Mouse (Mus musculus): ENCODE results near the gene Des. TPM values are rescaled to one million over a fixed set of nuclear protein-coding genes. Genes with fewer than 3 reads are reported as not detected.

Des gene
- polyA plus RNA-seq, 1 experiment from 2014 or later = 23.5 TPM

- Histone ChIP-seq H3K27me3 (peaks cover 67% of the 10 kb centered on the region), H3K4me3 (replicated peaks) (no peak overlapping the region), H3K27ac (no peak overlapping the region), H3K4me1 (replicated peaks) (peaks cover 59% of the 10 kb centered on the region), H3K9me3 (no peaks in the 10 kb centered on the region), H3K4me2 (no peak overlapping the region), H3K9ac (replicated peaks) (no peak overlapping the region), H3K36me3 (peaks cover 22% of the 10 kb centered on the region)
- ATAC-seq (ENCODE audit: insufficient number of reproducible peaks, insufficient read depth, low FRiP score, low TSS enrichment, low read depth) = no peak
- WGBS = 37% methylated on average over 4 of the region's 4 CpGs
Observed at GRCm38 (mm10) chr1:75386149-75386548, 26.0 kb downstream of the Des start.

DNA sequence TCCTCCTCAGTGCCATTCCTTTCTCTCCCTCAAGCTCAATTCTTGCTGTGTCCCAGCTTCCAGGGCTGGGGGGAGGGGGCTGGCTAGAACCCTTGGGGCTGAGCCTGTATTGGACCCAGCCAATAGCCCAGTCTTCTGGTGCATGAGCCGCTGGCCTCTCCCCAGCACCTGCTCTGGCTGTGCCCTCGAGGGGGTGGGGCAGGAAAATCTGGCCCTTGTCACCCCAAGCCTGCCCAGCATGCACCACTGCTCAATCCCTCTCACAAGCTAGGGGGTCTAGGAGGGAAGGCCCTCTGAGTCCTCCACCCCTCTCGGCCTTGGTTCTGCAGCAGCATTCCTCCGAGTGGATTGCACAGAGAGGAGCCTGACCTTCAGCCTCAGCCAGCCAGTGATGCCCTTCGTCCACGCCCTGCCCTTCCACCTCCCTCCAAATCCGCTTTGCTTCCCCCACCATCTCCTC is 27.4 kb downstream of the Des start:
- 25% methylated on average over 7 of the region's 7 CpGs for WGBS
- Histone ChIP-seq H3K4me2 (peak overlapping the region; percentile 62), H3K27me3 (peaks cover 67% of the 10 kb centered on the region), H3K9ac (replicated peaks) (peak overlapping the region; percentile 56), H3K4me3 (replicated peaks) (peak overlapping the region; percentile 35), H3K27ac (no peak overlapping the region), H3K36me3 (peaks cover 27% of the 10 kb centered on the region), H3K4me1 (replicated peaks) (peaks cover 53% of the 10 kb centered on the region), H3K9me3 (no peaks in the 10 kb centered on the region)
- ATAC-seq (ENCODE audit: insufficient number of reproducible peaks, insufficient read depth, low FRiP score, low TSS enrichment, low read depth) = 0 out of 2 replicates have a peak, but pooled peaks have one; percentile 9

DNA sequence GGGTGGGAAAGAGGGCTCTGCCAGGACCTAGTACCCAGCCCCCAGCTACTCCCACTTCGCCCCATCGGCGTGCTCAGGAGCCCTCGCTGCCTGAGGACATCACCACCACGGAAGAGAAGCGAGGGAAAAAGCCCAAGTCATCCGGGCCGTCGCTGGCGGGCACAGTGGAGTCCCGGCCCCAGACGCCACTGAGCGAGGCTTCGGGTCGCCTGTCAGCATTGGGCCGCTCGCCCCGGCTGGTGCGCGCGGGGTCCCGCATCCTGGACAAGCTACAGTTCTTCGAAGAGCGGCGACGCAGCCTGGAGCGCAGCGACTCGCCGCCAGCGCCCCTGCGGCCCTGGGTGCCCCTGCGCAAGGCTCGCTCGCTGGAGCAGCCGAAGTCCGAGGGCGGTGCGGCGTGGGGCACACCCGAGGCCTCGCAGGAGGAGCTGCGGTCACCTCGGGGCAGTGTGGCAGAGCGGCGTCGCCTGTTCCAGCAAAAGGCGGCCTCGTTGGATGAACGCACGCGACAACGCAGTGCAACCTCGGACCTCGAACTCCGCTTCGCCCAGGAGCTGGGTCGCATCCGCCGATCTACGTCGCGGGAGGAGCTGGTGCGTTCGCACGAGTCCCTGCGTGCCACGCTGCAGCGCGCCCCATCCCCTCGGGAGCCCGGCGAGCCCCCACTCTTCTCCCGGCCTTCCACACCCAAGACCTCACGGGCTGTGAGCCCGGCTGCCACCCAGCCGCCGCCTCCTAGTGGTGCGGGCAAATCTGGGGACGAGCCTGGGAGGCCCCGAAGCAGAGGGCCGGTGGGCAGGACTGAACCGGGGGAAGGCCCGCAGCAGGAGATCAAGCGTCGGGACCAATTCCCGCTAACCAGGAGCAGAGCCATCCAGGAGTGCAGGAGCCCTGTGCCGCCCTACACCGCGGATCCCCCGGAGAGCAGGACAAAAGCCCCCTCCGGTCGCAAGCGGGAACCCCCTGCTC is 28.1 kb downstream of the Des start:
- 6% methylated on average over 94 of the region's 94 CpGs for WGBS
- Histone ChIP-seq H3K27ac (no peak overlapping the region), H3K9me3 (no peaks in the 10 kb centered on the region), H3K4me3 (replicated peaks) (peak overlapping the region; percentile 35), H3K27me3 (peaks cover 67% of the 10 kb centered on the region), H3K36me3 (peaks cover 27% of the 10 kb centered on the region), H3K4me1 (replicated peaks) (peaks cover 51% of the 10 kb centered on the region), H3K4me2 (peak overlapping the region; percentile 62), H3K9ac (replicated peaks) (peak overlapping the region; percentile 56)
- no peak for ATAC-seq (ENCODE audit: insufficient number of reproducible peaks, insufficient read depth, low FRiP score, low TSS enrichment, low read depth)

DNA sequence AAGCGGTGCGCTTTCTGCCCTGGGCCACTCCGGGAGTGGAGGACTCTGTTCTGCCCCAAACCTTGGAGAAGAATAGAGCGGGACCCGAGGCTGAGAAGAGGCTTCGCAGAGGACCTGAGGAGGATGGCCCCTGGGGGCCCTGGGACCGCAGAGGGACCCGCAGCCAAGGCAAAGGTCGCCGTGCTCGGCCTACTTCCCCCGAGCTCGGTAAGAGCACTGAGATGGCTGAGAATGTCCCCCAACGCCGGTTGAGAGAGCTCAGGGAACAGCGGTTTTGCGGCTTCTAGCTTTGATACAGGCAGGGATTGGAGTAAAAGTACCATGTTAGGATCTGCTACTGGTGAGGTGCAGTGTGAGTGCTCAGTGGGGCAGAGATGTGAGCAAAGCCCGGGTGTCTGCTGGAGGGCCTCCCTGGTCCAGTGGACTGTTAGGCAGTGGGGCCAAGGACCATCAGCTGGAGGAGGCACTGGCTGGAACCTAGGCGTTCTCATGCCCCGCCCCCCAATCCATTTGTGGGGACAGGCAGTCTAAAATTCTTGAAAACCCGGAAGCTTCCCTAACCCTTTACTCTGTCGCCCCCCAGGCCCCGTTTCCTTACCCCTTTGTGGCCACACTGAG is 28.9 kb downstream of the Des start:
- peak overlapping the region; percentile 35 for H3K4me3 ChIP-seq (replicated peaks)
- peaks cover 67% of the 10 kb centered on the region for H3K27me3 ChIP-seq
- H3K9me3 ChIP-seq = no peaks in the 10 kb centered on the region
- WGBS = 29% methylated on average over 23 of the region's 23 CpGs
- H3K27ac ChIP-seq = no peak overlapping the region
- H3K9ac ChIP-seq (replicated peaks) = peak overlapping the region; percentile 56; the same call in 1 of the 2 replicates
- H3K4me1 ChIP-seq (replicated peaks) = peaks cover 52% of the 10 kb centered on the region
- peaks cover 30% of the 10 kb centered on the region for H3K36me3 ChIP-seq
- peak overlapping the region; percentile 62 for H3K4me2 ChIP-seq
- ATAC-seq (ENCODE audit: insufficient number of reproducible peaks, insufficient read depth, low FRiP score, low TSS enrichment, low read depth) = no peak

DNA sequence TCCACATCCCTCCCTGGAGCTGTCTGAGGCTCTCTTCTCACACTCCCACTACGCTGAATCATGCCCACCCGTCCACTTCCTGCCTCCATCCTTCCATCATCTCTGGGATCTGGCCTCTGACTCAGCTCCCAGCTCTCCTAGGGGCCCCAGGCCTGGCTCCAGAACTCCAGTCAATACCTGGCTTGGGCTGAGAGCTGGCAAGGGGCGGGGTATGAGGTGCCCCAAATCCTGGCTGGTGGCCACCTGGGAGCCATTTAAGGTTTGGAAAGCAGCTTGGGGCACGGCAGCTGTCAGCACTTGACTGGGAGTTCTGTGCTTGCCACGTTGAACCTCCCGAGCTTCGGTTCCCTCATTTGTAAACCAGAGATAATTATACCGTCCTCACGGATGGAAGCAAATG is 33.0 kb downstream of the Des start:
- H3K36me3 ChIP-seq = peaks cover 47% of the 10 kb centered on the region
- H3K4me1 ChIP-seq (replicated peaks) = peaks cover 21% of the 10 kb centered on the region
- WGBS = 64% methylated on average over 9 of the region's 9 CpGs
- H3K4me2 ChIP-seq = no peak overlapping the region
- no peak overlapping the region for H3K4me3 ChIP-seq (replicated peaks)
- peaks cover 28% of the 10 kb centered on the region for H3K27me3 ChIP-seq
- no peak overlapping the region for H3K9ac ChIP-seq (replicated peaks)
- H3K9me3 ChIP-seq = no peaks in the 10 kb centered on the region
- no peak for ATAC-seq (ENCODE audit: insufficient number of reproducible peaks, insufficient read depth, low FRiP score, low TSS enrichment, low read depth)
- H3K27ac ChIP-seq = no peak overlapping the region

DNA sequence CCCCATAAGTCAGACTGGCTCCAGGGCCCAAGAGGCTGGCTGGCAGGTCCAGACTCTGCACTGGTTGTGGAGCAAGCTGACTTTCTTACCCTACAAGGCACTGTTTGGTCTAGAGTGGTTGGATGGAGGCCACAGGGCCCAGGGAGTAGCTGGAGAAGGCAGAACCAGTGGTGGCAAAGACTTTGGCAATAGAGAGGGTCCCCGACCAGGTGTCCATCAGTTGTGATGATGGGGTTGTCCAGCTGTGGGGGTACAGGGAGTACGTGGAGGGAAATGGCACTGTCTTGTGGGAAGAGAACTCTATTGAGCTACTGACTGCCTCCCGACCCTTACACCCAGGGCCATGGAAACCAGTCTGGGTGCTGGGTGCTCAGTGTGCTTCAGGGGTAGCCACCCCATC is 33.7 kb downstream of the Des start:
- H3K4me1 ChIP-seq (replicated peaks) = peaks cover 21% of the 10 kb centered on the region
- no peak overlapping the region for H3K27ac ChIP-seq
- H3K9ac ChIP-seq (replicated peaks) = no peak overlapping the region
- no peak for ATAC-seq (ENCODE audit: insufficient number of reproducible peaks, insufficient read depth, low FRiP score, low TSS enrichment, low read depth)
- peaks cover 21% of the 10 kb centered on the region for H3K27me3 ChIP-seq
- H3K9me3 ChIP-seq = no peaks in the 10 kb centered on the region
- H3K36me3 ChIP-seq = peaks cover 47% of the 10 kb centered on the region
- H3K4me2 ChIP-seq = no peak overlapping the region
- WGBS = 91% methylated on average over 3 of the region's 3 CpGs
- H3K4me3 ChIP-seq (replicated peaks) = no peak overlapping the region

- ATAC-seq (ENCODE audit: insufficient number of reproducible peaks, insufficient read depth, low FRiP score, low TSS enrichment, low read depth) = peak; percentile 49; the same call in 1 of the 2 replicates
- no peak overlapping the region for H3K4me3 ChIP-seq (replicated peaks)
- no peaks in the 10 kb centered on the region for H3K9me3 ChIP-seq
- 8% methylated on average over 9 of the region's 9 CpGs for WGBS
- peaks cover 59% of the 10 kb centered on the region for H3K36me3 ChIP-seq
- H3K27ac ChIP-seq = peak overlapping the region; percentile 89
- peak overlapping the region; percentile 60 for H3K4me2 ChIP-seq
- H3K9ac ChIP-seq (replicated peaks) = 0 out of 2 replicates have a peak overlapping the region, but pooled peaks have one; percentile 9
- no peaks in the 10 kb centered on the region for H3K27me3 ChIP-seq
- peaks cover 29% of the 10 kb centered on the region for H3K4me1 ChIP-seq (replicated peaks)
Observed at GRCm38 (mm10) chr1:75398761-75399402, 38.8 kb downstream of the Des start.

DNA sequence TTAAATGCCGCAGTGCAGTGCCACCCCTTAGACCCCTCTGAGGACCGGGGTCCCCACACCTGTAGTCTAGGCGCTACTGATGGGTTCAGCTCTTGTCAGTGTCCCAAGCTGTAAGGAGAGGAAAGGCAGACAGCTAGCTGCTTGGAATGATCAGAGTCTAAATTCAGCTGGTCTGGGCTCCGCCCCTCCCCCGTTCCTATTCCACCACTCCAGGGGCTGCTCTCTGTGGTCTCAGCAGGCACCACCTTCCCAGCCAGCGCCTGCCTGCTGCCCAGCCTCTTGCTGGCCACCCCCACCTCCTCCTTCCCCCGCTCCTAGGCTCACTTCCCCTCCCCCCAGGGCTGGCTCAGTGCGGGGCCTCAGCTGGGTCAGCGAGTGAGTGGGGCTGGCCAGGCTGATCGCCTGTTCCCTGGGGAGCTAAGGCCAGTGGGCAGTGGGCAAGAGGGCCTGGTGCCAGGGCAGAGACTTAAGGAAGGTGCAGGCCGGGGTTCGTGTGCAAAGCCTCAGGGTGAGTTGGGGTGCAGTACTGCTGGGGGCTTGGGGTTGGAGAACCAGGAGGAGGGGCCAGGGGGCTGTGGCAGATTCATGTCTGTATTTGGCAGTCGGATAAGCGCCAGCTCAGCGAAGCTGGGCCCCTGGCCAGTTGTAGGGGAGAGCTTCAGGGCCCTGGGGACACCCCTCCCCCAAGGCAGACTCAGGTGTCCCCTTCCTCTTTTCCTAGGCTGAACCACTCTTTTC is 39.8 kb downstream of the Des start:
- H3K27me3 ChIP-seq = no peaks in the 10 kb centered on the region
- H3K4me3 ChIP-seq (replicated peaks) = peak overlapping the region; percentile 26
- peak overlapping the region; percentile 60 for H3K4me2 ChIP-seq
- H3K9me3 ChIP-seq = no peaks in the 10 kb centered on the region
- H3K36me3 ChIP-seq = peaks cover 59% of the 10 kb centered on the region
- peak overlapping the region; percentile 89 for H3K27ac ChIP-seq
- ATAC-seq (ENCODE audit: insufficient number of reproducible peaks, insufficient read depth, low FRiP score, low TSS enrichment, low read depth) = peak; percentile 76
- H3K9ac ChIP-seq (replicated peaks) = peak overlapping the region; percentile 48
- WGBS = 5% methylated on average over 15 of the region's 15 CpGs
- peaks cover 29% of the 10 kb centered on the region for H3K4me1 ChIP-seq (replicated peaks)

GRCm38 (mm10) chr1:75400493-75401115 is 40.5 kb downstream of the Des start:
- Histone ChIP-seq H3K36me3 (peaks cover 63% of the 10 kb centered on the region), H3K9me3 (no peaks in the 10 kb centered on the region), H3K27me3 (no peaks in the 10 kb centered on the region), H3K4me2 (peak overlapping the region; percentile 60), H3K27ac (peak overlapping the region; percentile 89), H3K4me1 (replicated peaks) (peaks cover 29% of the 10 kb centered on the region), H3K9ac (replicated peaks) (peak overlapping the region; percentile 48; the same call in 1 of the 2 replicates), H3K4me3 (replicated peaks) (peak overlapping the region; percentile 26)
- ATAC-seq (ENCODE audit: insufficient number of reproducible peaks, insufficient read depth, low FRiP score, low TSS enrichment, low read depth) = no peak
- 39% methylated on average over 6 of the region's 6 CpGs for WGBS

DNA sequence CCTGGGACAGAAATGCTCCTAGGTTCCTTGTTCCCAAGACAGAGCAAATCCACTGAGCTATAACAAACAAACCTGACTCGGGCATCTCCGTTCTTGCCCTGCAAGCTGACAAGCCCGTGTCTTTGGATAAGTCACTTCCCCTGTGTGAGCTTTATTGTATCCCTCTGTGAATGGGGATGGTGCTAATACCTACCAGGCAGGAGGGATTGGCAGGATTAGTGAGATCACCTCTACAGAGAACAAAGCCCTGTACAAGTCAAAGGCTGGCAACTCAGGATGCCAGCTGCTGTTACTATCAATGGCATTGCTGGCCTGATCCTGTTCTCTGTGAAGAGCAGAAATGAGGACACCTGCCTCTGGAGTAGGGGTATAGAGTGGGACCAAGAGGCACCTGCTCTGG is 45.4 kb downstream of the Des start:
- H3K9me3 ChIP-seq = no peaks in the 10 kb centered on the region
- no peak overlapping the region for H3K9ac ChIP-seq (replicated peaks)
- H3K36me3 ChIP-seq = peaks cover 74% of the 10 kb centered on the region
- no peak overlapping the region for H3K27ac ChIP-seq
- no peak overlapping the region for H3K4me3 ChIP-seq (replicated peaks)
- peaks cover 4% of the 10 kb centered on the region for H3K4me1 ChIP-seq (replicated peaks)
- no peak for ATAC-seq (ENCODE audit: insufficient number of reproducible peaks, insufficient read depth, low FRiP score, low TSS enrichment, low read depth)
- no peaks in the 10 kb centered on the region; the same call in 1 of the 2 replicates for H3K27me3 ChIP-seq
- WGBS = 83% methylated on average over 3 of the region's 3 CpGs
- H3K4me2 ChIP-seq = no peak overlapping the region
